Mouse (Mus musculus): Measurements from ENCODE around the gene Tgfb1. TPM values are rescaled to one million over a fixed set of nuclear protein-coding genes. Genes with fewer than 3 reads are reported as not detected.
"Not testable (repeated sequence)": the region's sequence is repeated elsewhere in the genome, so short reads cannot be mapped to it uniquely, and the experiment has no call there.

Gene Tgfb1
- polyA plus RNA-seq, 1 experiment from 2014 or later, result 0.88 TPM

GRCm38 (mm10) chr7:25721776-25722175, 35.0 kb downstream of the Tgfb1 start:
- H3K36me3 ChIP-seq, result peaks cover 62% of the 10 kb centered on the region
- H3K9me3 ChIP-seq (replicated peaks); H3K27ac ChIP-seq (replicated peaks); H3K4me3 ChIP-seq (replicated peaks); ATAC-seq (ENCODE audit: low FRiP score); H3K9ac ChIP-seq (replicated peaks); H3K27me3 ChIP-seq (replicated peaks); H3K4me2 ChIP-seq: not testable (repeated sequence)
- peaks cover 23% of the 10 kb centered on the region for H3K4me1 ChIP-seq

- Histone ChIP-seq H3K36me3 (peaks cover 91% of the 10 kb centered on the region), H3K4me3 (replicated peaks) (no peak overlapping the region)
Observed at GRCm38 (mm10) chr7:25725886-25726285, 39.1 kb downstream of the Tgfb1 start.

DNA sequence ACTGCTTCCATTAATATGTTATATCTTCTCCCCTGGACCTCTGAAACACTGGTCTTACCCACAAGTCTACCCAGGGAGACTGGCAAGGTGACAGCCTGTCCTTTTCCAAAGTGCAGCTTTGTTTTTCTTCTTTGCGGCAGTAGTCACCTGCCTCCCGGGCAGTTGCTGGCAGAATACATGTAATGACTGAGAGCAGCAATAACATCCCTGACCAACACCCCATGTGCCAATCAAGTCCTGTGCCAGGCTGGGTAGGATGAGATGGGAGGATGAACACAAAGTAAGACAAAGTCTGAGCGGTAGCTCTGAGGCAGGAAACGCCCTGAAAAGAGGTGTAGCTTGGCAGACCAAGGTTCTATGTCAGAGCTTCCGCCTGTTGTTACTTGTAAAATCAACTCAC, 41.0 kb downstream of the Tgfb1 start:
- Histone ChIP-seq H3K4me1 (no peaks in the 10 kb centered on the region), H3K4me3 (replicated peaks) (no peak overlapping the region), H3K9me3 (replicated peaks) (no peaks in the 10 kb centered on the region), H3K9ac (replicated peaks) (no peak overlapping the region), H3K27ac (replicated peaks) (no peak overlapping the region), H3K36me3 (peaks cover 95% of the 10 kb centered on the region), H3K27me3 (replicated peaks) (no peaks in the 10 kb centered on the region), H3K4me2 (no peak overlapping the region)
- 94% methylated on average over 5 of the region's 5 CpGs for WGBS
- ATAC-seq (ENCODE audit: low FRiP score), result no peak

More at GRCm38 (mm10) chr7:25725886-25726285, 39.1 kb downstream of the Tgfb1 start:
- H3K9ac ChIP-seq (replicated peaks), result no peak overlapping the region
- H3K9me3 ChIP-seq (replicated peaks), result no peaks in the 10 kb centered on the region
- no peaks in the 10 kb centered on the region for H3K27me3 ChIP-seq (replicated peaks)
- H3K4me2 ChIP-seq, result no peak overlapping the region
- no peaks in the 10 kb centered on the region for H3K4me1 ChIP-seq
- H3K27ac ChIP-seq (replicated peaks), result no peak overlapping the region
- ATAC-seq (ENCODE audit: low FRiP score), result no peak
- 86% methylated on average over 19 of the region's 19 CpGs for WGBS

GRCm38 (mm10) chr7:25729396-25729795, 42.6 kb downstream of the Tgfb1 start:
- Histone ChIP-seq H3K27ac (replicated peaks) (no peak overlapping the region), H3K4me1 (no peaks in the 10 kb centered on the region), H3K4me3 (replicated peaks) (no peak overlapping the region), H3K9ac (replicated peaks) (no peak overlapping the region), H3K36me3 (peaks cover 93% of the 10 kb centered on the region), H3K4me2 (no peak overlapping the region), H3K27me3 (replicated peaks) (no peaks in the 10 kb centered on the region), H3K9me3 (replicated peaks) (no peaks in the 10 kb centered on the region)
- 43% methylated on average over 2 of the region's 2 CpGs for WGBS
- ATAC-seq (ENCODE audit: low FRiP score), result no peak

DNA sequence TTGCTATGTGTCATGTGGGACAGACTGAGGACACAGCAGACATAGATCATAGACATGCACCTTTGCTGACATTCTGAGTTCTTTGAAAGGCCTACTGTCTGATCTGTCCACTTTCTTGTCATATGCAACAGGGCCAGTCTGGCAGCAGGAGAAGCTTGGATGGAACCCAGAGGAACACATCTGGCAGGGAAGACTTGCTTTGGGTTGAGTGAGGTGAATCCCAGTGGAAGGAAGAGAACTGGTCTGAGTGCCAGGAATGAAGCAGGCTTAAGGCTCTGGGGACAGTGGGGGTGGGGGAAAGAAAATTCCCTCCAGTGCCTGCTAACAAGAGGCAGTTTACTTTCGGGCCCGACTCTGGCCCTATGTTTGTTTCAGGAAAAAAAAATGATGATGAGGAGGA, 43.1 kb downstream of the Tgfb1 start:
- Histone ChIP-seq H3K4me3 (replicated peaks) (no peak overlapping the region), H3K4me1 (no peaks in the 10 kb centered on the region), H3K27me3 (replicated peaks) (no peaks in the 10 kb centered on the region), H3K27ac (replicated peaks) (no peak overlapping the region), H3K36me3 (peaks cover 93% of the 10 kb centered on the region), H3K9me3 (replicated peaks) (no peaks in the 10 kb centered on the region), H3K4me2 (no peak overlapping the region), H3K9ac (replicated peaks) (no peak overlapping the region)
- 97% methylated on average over 2 of the region's 2 CpGs for WGBS
- no peak for ATAC-seq (ENCODE audit: low FRiP score)

DNA sequence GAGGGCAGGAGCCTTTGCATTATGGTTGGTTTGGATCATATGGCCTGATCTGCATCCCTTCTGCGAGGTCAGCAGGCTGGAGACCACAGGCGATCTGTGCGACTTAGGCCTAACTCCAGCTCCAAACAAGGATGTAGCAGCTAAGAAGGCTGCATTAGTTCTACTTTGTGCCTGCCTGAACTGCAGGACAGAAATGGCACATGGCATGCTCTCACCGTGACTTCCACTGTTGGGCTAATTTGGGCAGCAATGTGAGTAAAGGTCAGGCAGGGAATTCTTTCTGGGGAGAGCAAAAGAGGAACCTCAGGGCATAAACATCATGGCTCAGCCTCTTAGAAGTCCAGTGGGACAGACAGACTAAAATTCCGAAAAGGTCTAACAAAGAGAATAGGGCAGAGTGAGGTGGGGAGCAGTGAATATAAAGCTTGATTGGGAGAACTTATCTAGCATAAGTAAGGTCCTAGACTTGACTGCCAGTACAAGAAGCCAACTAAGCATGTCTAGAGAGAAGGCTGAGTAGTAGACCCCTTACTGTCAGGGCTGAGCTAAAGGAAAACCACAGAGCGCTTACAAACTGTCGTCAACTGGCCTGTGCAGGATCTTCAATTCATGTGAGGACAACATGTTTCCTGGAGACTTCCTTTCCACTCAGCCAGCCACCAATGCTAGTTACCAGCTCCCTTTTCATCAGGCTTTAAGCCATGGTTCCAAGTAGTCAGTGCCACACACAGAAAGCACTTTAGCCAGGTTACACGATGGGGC, 44.7 kb downstream of the Tgfb1 start:
- no peak for ATAC-seq (ENCODE audit: low FRiP score)
- Histone ChIP-seq H3K27ac (replicated peaks) (no peak overlapping the region), H3K9ac (replicated peaks) (no peak overlapping the region), H3K27me3 (replicated peaks) (no peaks in the 10 kb centered on the region), H3K36me3 (peaks cover 93% of the 10 kb centered on the region), H3K9me3 (replicated peaks) (no peaks in the 10 kb centered on the region), H3K4me3 (replicated peaks) (no peak overlapping the region), H3K4me1 (no peaks in the 10 kb centered on the region), H3K4me2 (no peak overlapping the region)
- WGBS, result 90% methylated on average over 8 of the region's 8 CpGs

DNA sequence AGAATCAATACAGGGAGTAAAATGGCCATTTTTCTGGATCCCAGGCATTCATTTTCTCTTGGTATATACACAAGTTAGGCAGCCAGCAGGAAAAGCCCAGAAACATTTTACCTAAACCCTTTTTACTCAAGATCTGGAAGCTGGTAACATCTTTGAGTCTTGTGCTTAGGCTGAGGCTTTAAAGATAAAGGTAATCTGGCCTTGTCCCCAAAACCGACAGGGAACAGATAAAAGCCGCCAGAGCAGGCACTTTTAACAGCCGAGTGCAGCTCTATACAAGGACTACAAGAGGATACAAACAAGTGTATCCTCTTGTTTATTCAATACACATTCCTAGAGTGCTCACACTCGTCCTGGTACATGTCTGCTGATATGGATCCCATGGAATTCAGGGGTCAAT, 48.2 kb downstream of the Tgfb1 start:
- no peaks in the 10 kb centered on the region for H3K4me1 ChIP-seq
- no peak for ATAC-seq (ENCODE audit: low FRiP score)
- 87% methylated on average over 4 of the region's 4 CpGs for WGBS
- no peak overlapping the region for H3K27ac ChIP-seq (replicated peaks)
- peaks cover 90% of the 10 kb centered on the region for H3K36me3 ChIP-seq
- H3K27me3 ChIP-seq (replicated peaks), result no peaks in the 10 kb centered on the region
- no peak overlapping the region for H3K4me2 ChIP-seq
- no peak overlapping the region for H3K9ac ChIP-seq (replicated peaks)
- no peaks in the 10 kb centered on the region for H3K9me3 ChIP-seq (replicated peaks)
- no peak overlapping the region for H3K4me3 ChIP-seq (replicated peaks)

DNA sequence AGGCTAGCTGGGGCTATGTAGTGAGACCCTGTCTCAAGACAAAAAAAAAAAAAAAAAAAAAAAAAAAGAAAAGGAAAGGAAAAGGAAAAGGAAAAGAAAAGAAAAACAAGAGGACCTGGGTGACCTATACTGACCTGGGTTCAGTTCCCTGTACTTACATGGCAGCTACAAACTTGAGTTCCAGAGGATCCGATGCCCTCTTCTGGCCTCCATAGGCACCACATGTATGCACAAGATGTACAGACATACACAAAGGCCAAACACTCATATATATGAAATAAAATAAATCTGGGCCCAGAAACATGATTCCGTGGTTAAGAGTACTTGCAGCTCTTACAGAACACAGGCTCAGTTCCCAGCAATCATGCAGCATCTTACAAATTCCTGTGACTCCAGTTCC, 50.1 kb downstream of the Tgfb1 start:
- H3K27me3 ChIP-seq (replicated peaks), result no peaks in the 10 kb centered on the region
- peaks cover 93% of the 10 kb centered on the region for H3K36me3 ChIP-seq
- no peaks in the 10 kb centered on the region for H3K9me3 ChIP-seq (replicated peaks)
- no peak overlapping the region for H3K27ac ChIP-seq (replicated peaks)
- H3K4me3 ChIP-seq (replicated peaks), result no peak overlapping the region
- no peak overlapping the region for H3K9ac ChIP-seq (replicated peaks)
- 94% methylated on average over 2 of the region's 2 CpGs for WGBS
- H3K4me1 ChIP-seq, result no peaks in the 10 kb centered on the region
- H3K4me2 ChIP-seq, result no peak overlapping the region
- no peak for ATAC-seq (ENCODE audit: low FRiP score)

DNA sequence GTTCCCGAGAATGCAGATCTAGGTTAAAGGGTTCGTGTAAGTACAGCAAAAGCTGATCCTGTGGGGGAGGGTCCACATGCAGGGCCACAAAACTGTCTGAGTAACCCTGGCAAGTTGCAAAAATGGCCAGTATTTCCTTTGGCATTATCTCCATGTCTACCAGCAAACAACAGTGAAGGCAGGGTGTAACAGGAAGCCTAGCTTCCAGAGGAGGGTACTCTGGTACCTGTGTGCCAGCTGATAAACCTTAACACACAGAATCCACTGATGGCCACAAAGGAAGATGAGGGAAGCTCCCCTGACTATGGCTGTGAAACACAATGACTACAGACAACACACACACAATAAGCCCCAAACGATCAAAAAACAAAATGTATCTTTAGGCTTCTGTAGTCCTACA, 51.5 kb downstream of the Tgfb1 start:
- Histone ChIP-seq H3K27me3 (replicated peaks) (no peaks in the 10 kb centered on the region), H3K4me2 (no peak overlapping the region), H3K4me3 (replicated peaks) (no peak overlapping the region), H3K27ac (replicated peaks) (no peak overlapping the region), H3K36me3 (peaks cover 93% of the 10 kb centered on the region), H3K9ac (replicated peaks) (no peak overlapping the region), H3K9me3 (replicated peaks) (no peaks in the 10 kb centered on the region), H3K4me1 (no peaks in the 10 kb centered on the region)
- 90% methylated on average over 3 of the region's 3 CpGs for WGBS
- no peak for ATAC-seq (ENCODE audit: low FRiP score)

DNA sequence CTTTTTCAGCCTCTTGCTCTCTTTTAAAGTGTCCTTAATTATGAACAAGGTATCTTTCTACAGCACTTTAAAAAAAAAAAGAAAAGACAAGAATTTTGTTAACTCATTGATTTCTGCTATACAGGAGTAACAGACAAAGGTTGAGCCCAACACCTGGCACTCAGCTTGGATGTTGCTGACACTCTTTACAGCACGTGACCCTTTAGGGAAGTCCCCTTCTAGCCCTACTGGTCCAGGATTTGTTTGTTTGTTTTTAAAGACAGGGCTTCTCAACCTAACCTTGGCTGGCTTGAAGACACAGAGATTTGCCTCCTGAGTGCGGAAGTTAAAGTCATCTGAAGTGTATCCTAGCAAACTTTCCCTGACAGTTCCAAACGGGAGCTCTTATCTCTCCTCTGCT, 60.0 kb downstream of the Tgfb1 start:
- Histone ChIP-seq H3K9ac (replicated peaks) (no peak overlapping the region), H3K4me3 (replicated peaks) (no peak overlapping the region), H3K4me1 (peaks cover 7% of the 10 kb centered on the region), H3K27me3 (replicated peaks) (no peaks in the 10 kb centered on the region), H3K36me3 (peaks cover 95% of the 10 kb centered on the region), H3K9me3 (replicated peaks) (no peaks in the 10 kb centered on the region), H3K4me2 (no peak overlapping the region), H3K27ac (replicated peaks) (no peak overlapping the region)
- ATAC-seq (ENCODE audit: low FRiP score), result no peak
- 90% methylated on average over 3 of the region's 3 CpGs for WGBS

- no peak for ATAC-seq (ENCODE audit: low FRiP score)
- H3K4me2 ChIP-seq, result peak overlapping the region; percentile 94
- H3K27ac ChIP-seq (replicated peaks), result no peak overlapping the region
- no peaks in the 10 kb centered on the region for H3K9me3 ChIP-seq (replicated peaks)
- H3K9ac ChIP-seq (replicated peaks), result peak overlapping the region; percentile 97
- peak overlapping the region; percentile 94 for H3K4me3 ChIP-seq (replicated peaks)
- peaks cover 38% of the 10 kb centered on the region for H3K36me3 ChIP-seq
- peaks cover 28% of the 10 kb centered on the region for H3K4me1 ChIP-seq
- H3K27me3 ChIP-seq (replicated peaks), result no peaks in the 10 kb centered on the region
Observed at GRCm38 (mm10) chr7:25753076-25753475, 66.3 kb downstream of the Tgfb1 start.

DNA sequence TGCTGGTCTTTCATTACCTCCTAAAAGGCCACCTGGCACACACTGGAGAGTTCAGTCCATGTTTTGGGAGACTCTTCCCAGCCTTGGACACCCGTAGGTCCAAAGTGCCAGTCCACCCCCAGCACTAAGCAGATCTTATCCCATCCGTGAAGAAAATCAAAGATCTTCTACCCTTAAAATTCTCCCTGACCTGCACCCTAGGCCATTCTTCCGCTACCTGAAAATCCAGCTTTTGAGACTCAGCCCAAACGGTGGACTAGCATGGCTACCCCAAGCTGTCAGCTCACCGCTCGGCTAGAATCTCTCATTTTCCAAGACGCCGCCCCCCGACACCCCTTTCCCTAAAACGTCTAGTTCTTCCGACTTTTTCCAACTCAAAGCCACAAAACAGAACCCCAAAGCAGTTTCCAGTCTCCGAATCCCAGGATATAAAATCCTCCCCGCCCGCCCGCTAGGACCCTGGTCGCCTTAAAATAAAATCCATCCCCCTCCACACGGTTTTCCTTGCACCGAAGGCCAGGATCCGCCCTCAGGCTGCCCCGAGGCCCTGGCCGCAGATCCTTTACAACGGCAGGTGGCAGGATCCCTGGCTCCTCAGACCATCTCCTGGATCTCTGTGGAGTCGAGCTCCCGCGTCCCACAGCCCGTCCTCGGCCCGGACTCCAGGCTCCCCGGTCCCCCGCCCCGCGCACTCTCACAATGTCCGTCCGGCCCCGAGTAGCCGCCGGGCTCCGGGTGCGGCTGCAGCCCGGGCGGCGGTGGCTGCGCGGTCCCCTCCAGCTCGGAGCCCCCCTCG, 67.0 kb downstream of the Tgfb1 start:
- Histone ChIP-seq H3K9me3 (replicated peaks) (no peaks in the 10 kb centered on the region), H3K36me3 (peaks cover 30% of the 10 kb centered on the region), H3K4me1 (peaks cover 28% of the 10 kb centered on the region), H3K4me3 (replicated peaks) (peak overlapping the region; percentile 94), H3K27me3 (replicated peaks) (no peaks in the 10 kb centered on the region), H3K27ac (replicated peaks) (peak overlapping the region; percentile 98), H3K9ac (replicated peaks) (peak overlapping the region; percentile 97), H3K4me2 (peak overlapping the region; percentile 94)
- WGBS, result 1% methylated on average over 46 of the region's 46 CpGs
- ATAC-seq (ENCODE audit: low FRiP score), result peak; percentile 10
